Mouse (Mus musculus): ENCODE measurements at regions not wholly inside any gene's neighbourhood (a gene's known extent, or its start where the extent isn't known, plus 50 kb on each side); places are given as distances from the start of the nearest gene placed in this dataset.

GRCm38 (mm10) chr10:24395999-24396784 lies 172.9 kb downstream of the Moxd1 start:
- no peak overlapping the region for H3K4me3 ChIP-seq
- no peak overlapping the region for H3K9ac ChIP-seq (replicated peaks)
- 71% methylated on average over 13 of the region's 13 CpGs for WGBS
- no peaks in the 10 kb centered on the region for H3K4me1 ChIP-seq
- H3K27me3 ChIP-seq = no peaks in the 10 kb centered on the region
- H3K9me3 ChIP-seq = no peaks in the 10 kb centered on the region
- no peak overlapping the region for H3K27ac ChIP-seq (replicated peaks)
- H3K36me3 ChIP-seq = no peaks in the 10 kb centered on the region
- no peak overlapping the region for H3K4me2 ChIP-seq (replicated peaks)
- no peak for ATAC-seq (ENCODE audit: low FRiP score, low read depth)

GRCm38 (mm10) chr10:24397125-24397524 lies 173.8 kb downstream of the Moxd1 start:
- H3K9me3 ChIP-seq = no peaks in the 10 kb centered on the region
- no peak overlapping the region for H3K27ac ChIP-seq (replicated peaks)
- H3K9ac ChIP-seq (replicated peaks) = no peak overlapping the region
- no peaks in the 10 kb centered on the region for H3K27me3 ChIP-seq
- WGBS = 86% methylated on average over 2 of the region's 2 CpGs
- H3K4me2 ChIP-seq (replicated peaks) = no peak overlapping the region
- no peaks in the 10 kb centered on the region for H3K4me1 ChIP-seq
- H3K36me3 ChIP-seq = no peaks in the 10 kb centered on the region
- ATAC-seq (ENCODE audit: low FRiP score, low read depth) = no peak
- no peak overlapping the region for H3K4me3 ChIP-seq

GRCm38 (mm10) chr10:24404851-24405250 lies 181.5 kb downstream of the Moxd1 start:
- Histone ChIP-seq H3K36me3 (no peaks in the 10 kb centered on the region), H3K4me1 (peaks cover 15% of the 10 kb centered on the region), H3K4me2 (replicated peaks) (no peak overlapping the region), H3K27ac (replicated peaks) (no peak overlapping the region), H3K27me3 (no peaks in the 10 kb centered on the region; the same call in 1 of the 2 replicates), H3K9ac (replicated peaks) (no peak overlapping the region), H3K9me3 (no peaks in the 10 kb centered on the region), H3K4me3 (no peak overlapping the region)
- WGBS = 51% methylated on average over 4 of the region's 4 CpGs
- ATAC-seq (ENCODE audit: low FRiP score, low read depth) = no peak

- Histone ChIP-seq H3K4me3 (no peak overlapping the region), H3K4me1 (peaks cover 15% of the 10 kb centered on the region), H3K27me3 (no peaks in the 10 kb centered on the region; the same call in 1 of the 2 replicates), H3K9ac (replicated peaks) (no peak overlapping the region), H3K27ac (replicated peaks) (no peak overlapping the region), H3K4me2 (replicated peaks) (no peak overlapping the region), H3K36me3 (no peaks in the 10 kb centered on the region), H3K9me3 (no peaks in the 10 kb centered on the region)
- 37% methylated on average over 3 of the region's 3 CpGs for WGBS
- no peak for ATAC-seq (ENCODE audit: low FRiP score, low read depth)
These were observed 183.6 kb downstream of the Moxd1 start for GRCm38 (mm10) chr10:24406953-24407352.

- ATAC-seq (ENCODE audit: low FRiP score, low read depth) = peak; percentile 85
- Histone ChIP-seq H3K4me2 (replicated peaks) (0 out of 2 replicates have a peak overlapping the region, but pooled peaks have one; percentile 15), H3K9me3 (no peaks in the 10 kb centered on the region), H3K27me3 (no peaks in the 10 kb centered on the region; the same call in 1 of the 2 replicates), H3K4me3 (no peak overlapping the region), H3K9ac (replicated peaks) (no peak overlapping the region), H3K4me1 (peaks cover 15% of the 10 kb centered on the region), H3K36me3 (no peaks in the 10 kb centered on the region), H3K27ac (replicated peaks) (peak overlapping the region; percentile 63)
- WGBS = 17% methylated on average over 6 of the region's 6 CpGs
These were observed 184.3 kb downstream of the Moxd1 start for GRCm38 (mm10) chr10:24407411-24408227.

- Histone ChIP-seq H3K9me3 (no peaks in the 10 kb centered on the region), H3K27me3 (no peaks in the 10 kb centered on the region; the same call in 1 of the 2 replicates), H3K27ac (replicated peaks) (no peak overlapping the region), H3K36me3 (no peaks in the 10 kb centered on the region), H3K9ac (replicated peaks) (no peak overlapping the region), H3K4me1 (peaks cover 14% of the 10 kb centered on the region), H3K4me3 (no peak overlapping the region), H3K4me2 (replicated peaks) (no peak overlapping the region)
- 54% methylated on average over 1 of the region's 1 CpGs for WGBS
- no peak for ATAC-seq (ENCODE audit: low FRiP score, low read depth)
These were observed 185.3 kb upstream of the Ccn2 start for GRCm38 (mm10) chr10:24409976-24410375.

- ATAC-seq (ENCODE audit: low FRiP score, low read depth) = no peak
- Histone ChIP-seq H3K36me3 (no peaks in the 10 kb centered on the region), H3K9ac (replicated peaks) (no peak overlapping the region), H3K9me3 (no peaks in the 10 kb centered on the region), H3K4me2 (replicated peaks) (no peak overlapping the region), H3K4me1 (peaks cover 12% of the 10 kb centered on the region), H3K4me3 (no peak overlapping the region), H3K27me3 (no peaks in the 10 kb centered on the region), H3K27ac (replicated peaks) (no peak overlapping the region)
- 90% methylated on average over 4 of the region's 4 CpGs for WGBS
These were observed 184.4 kb upstream of the Ccn2 start for GRCm38 (mm10) chr10:24410885-24411284.

GRCm38 (mm10) chr10:24422498-24423160 lies 172.6 kb upstream of the Ccn2 start:
- WGBS = 79% methylated on average over 4 of the region's 4 CpGs
- Histone ChIP-seq H3K4me2 (replicated peaks) (no peak overlapping the region), H3K36me3 (no peaks in the 10 kb centered on the region), H3K4me1 (no peaks in the 10 kb centered on the region), H3K9ac (replicated peaks) (no peak overlapping the region), H3K27me3 (no peaks in the 10 kb centered on the region), H3K4me3 (no peak overlapping the region), H3K27ac (replicated peaks) (no peak overlapping the region), H3K9me3 (no peaks in the 10 kb centered on the region)
- no peak for ATAC-seq (ENCODE audit: low FRiP score, low read depth)

GRCm38 (mm10) chr10:24433737-24434367 lies 161.4 kb upstream of the Ccn2 start:
- no peak overlapping the region for H3K9ac ChIP-seq (replicated peaks)
- no peak overlapping the region for H3K4me2 ChIP-seq (replicated peaks)
- no peaks in the 10 kb centered on the region for H3K4me1 ChIP-seq

GRCm38 (mm10) chr10:24437177-24437576 lies 158.1 kb upstream of the Ccn2 start:
- Histone ChIP-seq H3K9me3 (no peaks in the 10 kb centered on the region), H3K4me1 (no peaks in the 10 kb centered on the region), H3K36me3 (no peaks in the 10 kb centered on the region), H3K9ac (replicated peaks) (no peak overlapping the region), H3K4me2 (replicated peaks) (no peak overlapping the region), H3K27me3 (no peaks in the 10 kb centered on the region), H3K27ac (replicated peaks) (no peak overlapping the region), H3K4me3 (no peak overlapping the region)
- 74% methylated on average over 2 of the region's 2 CpGs for WGBS
- ATAC-seq (ENCODE audit: low FRiP score, low read depth) = no peak

More at GRCm38 (mm10) chr10:24433737-24434367, 161.4 kb upstream of the Ccn2 start:
- no peaks in the 10 kb centered on the region for H3K36me3 ChIP-seq
- H3K27ac ChIP-seq (replicated peaks) = no peak overlapping the region
- no peaks in the 10 kb centered on the region for H3K9me3 ChIP-seq
- ATAC-seq (ENCODE audit: low FRiP score, low read depth) = no peak
- no peaks in the 10 kb centered on the region for H3K27me3 ChIP-seq
- H3K4me3 ChIP-seq = no peak overlapping the region

GRCm38 (mm10) chr10:24444572-24444971 lies 150.7 kb upstream of the Ccn2 start:
- Histone ChIP-seq H3K9me3 (no peaks in the 10 kb centered on the region), H3K9ac (replicated peaks) (no peak overlapping the region), H3K36me3 (no peaks in the 10 kb centered on the region), H3K4me1 (no peaks in the 10 kb centered on the region), H3K27ac (replicated peaks) (no peak overlapping the region), H3K4me2 (replicated peaks) (no peak overlapping the region), H3K4me3 (no peak overlapping the region), H3K27me3 (no peaks in the 10 kb centered on the region)
- WGBS = 50% methylated on average over 1 of the region's 1 CpGs
- no peak for ATAC-seq (ENCODE audit: low FRiP score, low read depth)

Data from midbrain, embryonic 12.5 days (tissue).